ENCODE assay signal across 8 mouse cellular contexts in genomic region chr7:99863362-99863761, GRCm38 (mm10). TPM values are rescaled to one million over a fixed set of nuclear protein-coding genes. Genes with fewer than 3 reads are reported as not detected.
DNase-seq lines count a peak whose midpoint lies in the region; ATAC-seq lines count a peak whose summit lies in the region.

Spcs2 (minus strand) TSS chr7:99863462.

- no peak for DNase-seq in left cerebral cortex, adult 18-20 months (ENCODE audit: low spot score in 2 of 2)
- no peak for DNase-seq in left cerebral cortex, adult 11 months (ENCODE audit: low spot score)
- DNase-seq in heart, embryonic 10.5 days (ENCODE audit: low spot score), result no peak
- DNase-seq in layer of hippocampus, postnatal 36 days, result no peak
- no peak for DNase-seq in thymus, postnatal 36 days
- no peak for DNase-seq in cerebellum, adult 11-12 months

- H3K27me3 ChIP-seq in heart, embryonic 10.5 days (ENCODE audit: insufficient read depth, poor library complexity, severe bottlenecking), result no peaks in the 10 kb centered on the region
- H3K27me3 ChIP-seq in midbrain, embryonic 16.5 days (ENCODE audit: control insufficient read depth, insufficient read depth, low read depth, low read length), result no peaks in the 10 kb centered on the region

- H3K4me2 ChIP-seq in midbrain, embryonic 16.5 days (ENCODE audit: low read length), result no peak within 1 kb of the TSS

- H3K9me3 ChIP-seq in heart, embryonic 10.5 days, result no peaks in the 10 kb centered on the region
- H3K9me3 ChIP-seq in midbrain, embryonic 16.5 days (replicated peaks; ENCODE audit: control insufficient read depth, low read length, poor library complexity, severe bottlenecking), result no peaks in the 10 kb centered on the region

- H3K36me3 ChIP-seq in heart, embryonic 10.5 days, result no peaks in the 10 kb centered on the region
- no peaks in the 10 kb centered on the region for H3K36me3 ChIP-seq in midbrain, embryonic 16.5 days (ENCODE audit: control insufficient read depth, insufficient read depth, low read length)

- 36% methylated on average over 7 of the region's 7 CpGs for WGBS in heart, embryonic 10.5 days
- 57% methylated on average over 7 of the region's 7 CpGs for WGBS in midbrain, embryonic 16.5 days

- H3K4me3 ChIP-seq in brown adipose tissue, adult 24 weeks (ENCODE audit: insufficient read depth, low read depth, low read length), result no peak within 1 kb of the TSS
- no peak within 1 kb of the TSS for H3K4me3 ChIP-seq in heart, embryonic 10.5 days
- no peak within 1 kb of the TSS for H3K4me3 ChIP-seq in midbrain, embryonic 16.5 days (ENCODE audit: low read depth, low read length)

- H3K9ac ChIP-seq in midbrain, embryonic 16.5 days (ENCODE audit: low read depth, low read length), result no peak within 1 kb of the TSS

- no peak within 1 kb of the TSS for H3K27ac ChIP-seq in brown adipose tissue, adult 24 weeks (replicated peaks; ENCODE audit: low read depth, low read length)
- H3K27ac ChIP-seq in heart, embryonic 10.5 days, result no peak within 1 kb of the TSS
- no peak within 1 kb of the TSS for H3K27ac ChIP-seq in midbrain, embryonic 16.5 days (ENCODE audit: low read length)

- ATAC-seq in midbrain, embryonic 16.5 days, result no peak

- H3K4me1 ChIP-seq in brown adipose tissue, adult 24 weeks (ENCODE audit: control insufficient read depth, insufficient read depth, insufficient read length, low read length), result peaks cover 6% of the 10 kb centered on the region
- peaks cover 26% of the 10 kb centered on the region for H3K4me1 ChIP-seq in heart, embryonic 10.5 days
- 0 out of 2 replicates have a peak, but pooled peaks cover 5% of the 10 kb centered on the region for H3K4me1 ChIP-seq in midbrain, embryonic 16.5 days (ENCODE audit: control insufficient read depth, insufficient read depth, low read length)

RNA-seq across cellular contexts. Expression of gene Spcs2, which starts in this region (rescaled TPM):
- total RNA-seq in left cerebral cortex, adult 18-20 months (2021), result 10 to 100 TPM; 86.3 to 96.7 TPM
- 50.0 and 69.2 TPM in 2 replicates for polyA plus RNA-seq in brown adipose tissue, adult 24 weeks (2012; ENCODE audit: insufficient read depth, insufficient read length, missing spikeins)
- polyA plus RNA-seq in heart, embryonic 10.5 days (2016; fragmentation: Nextera tagmentation; extraction: Ambion mirVana), result 241 and 302 TPM in 2 replicates
- total RNA-seq in layer of hippocampus, postnatal 36 days (2021), result 100 to 1,000 TPM; 103 to 106 TPM
- polyA plus RNA-seq in midbrain, embryonic 16.5 days (2015; fragmentation: Nextera tagmentation; extraction: Ambion mirVana), result 286 and 308 TPM in 2 replicates
